In the genomic region with DNA sequence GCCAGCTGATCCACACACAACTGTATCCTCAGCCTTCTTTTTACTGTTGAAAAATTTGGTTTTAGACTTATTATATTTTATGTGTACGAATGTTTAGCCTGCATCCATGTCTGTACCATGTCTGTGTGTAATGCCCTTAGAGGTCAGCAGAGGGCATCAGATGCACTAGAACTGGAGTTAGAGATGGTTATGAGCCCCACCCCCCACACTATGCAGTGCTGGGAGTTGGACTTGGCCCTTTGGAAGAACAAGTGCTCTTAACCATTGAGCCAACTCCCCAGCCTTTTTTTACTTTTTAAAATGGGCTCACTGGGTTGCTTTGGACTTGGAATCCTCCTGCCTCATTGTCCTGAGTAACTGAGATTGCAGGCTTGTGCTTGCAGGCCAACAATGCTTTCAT, we compare ENCODE assay signal across 14 mouse cellular contexts. TPM values are rescaled to one million over a fixed set of nuclear protein-coding genes. Genes with fewer than 3 reads are reported as not detected.
A peak's percentile ranks its signal among the peaks of the same experiment; 100 is the strongest.
DNase-seq lines count a peak whose midpoint lies in the region; ATAC-seq and TF ChIP-seq lines count a peak whose summit lies in the region.
"Had no signal": no experiment of that assay in that cellular context is flagged by ENCODE, and none has a peak within 500 bp of the region (broad histone marks: within the 10 kb centered on the region; RNA-seq: fewer than 3 reads in every experiment).

No protein-coding gene starts in this region.

- no peak for TF ChIP-seq EP300 in liver, postnatal 0 days (IDR thresholded peaks at IDR 0.05; ENCODE audit: low read depth)

- 92% methylated on average over 1 of the region's 1 CpGs for WGBS in intestine, postnatal 0 days
- whole genome bisulfite sequencing in intestine, embryonic 15.5 days, result 98% methylated on average over 1 of the region's 1 CpGs
- WGBS in liver, postnatal 0 days (ENCODE audit: insufficient replicate concordance), result 88% methylated on average over 1 of the region's 1 CpGs

- H3K4me3 ChIP-seq in intestine, postnatal 0 days (ENCODE audit: low read depth, low read length), result no peak overlapping the region
- H3K4me3 ChIP-seq in intestine, embryonic 15.5 days (replicated peaks), result no peak overlapping the region
- no peak overlapping the region for H3K4me3 ChIP-seq in E14TG2a.4 (replicated peaks; ENCODE audit: low read length)
- H3K4me3 ChIP-seq in liver, postnatal 0 days (ENCODE audit: low read depth, low read length), result no peak overlapping the region
- H3K4me3 ChIP-seq: forebrain, embryonic 10.5 days; heart, embryonic 15.5 days; midbrain, embryonic 15.5 days had no signal

- no peaks in the 10 kb centered on the region for H3K9me3 ChIP-seq in intestine, postnatal 0 days (ENCODE audit: control insufficient read depth)
- no peaks in the 10 kb centered on the region for H3K9me3 ChIP-seq in intestine, embryonic 15.5 days
- H3K9me3 ChIP-seq in E14TG2a.4 (ENCODE audit: low read length), result no peaks in the 10 kb centered on the region
- H3K9me3 ChIP-seq in liver, postnatal 0 days (ENCODE audit: low read length), result no peaks in the 10 kb centered on the region
- H3K9me3 ChIP-seq: forebrain, embryonic 10.5 days; heart, embryonic 15.5 days; midbrain, embryonic 15.5 days had no signal

- peak; percentile 63 for TF ChIP-seq CTCF in intestine, postnatal 0 days (IDR thresholded peaks at IDR 0.05; ENCODE audit: low read depth)
- peak; percentile 62 for TF ChIP-seq CTCF in E14TG2a.4 (conservative IDR thresholded peaks at IDR 0.05; ENCODE audit: low read length)
- peak; percentile 47 for TF ChIP-seq CTCF in liver, postnatal 0 days (IDR thresholded peaks at IDR 0.05; ENCODE audit: low read depth)

- ATAC-seq in intestine, postnatal 0 days, result peak; percentile 42; the same call in 1 of the 2 replicates
- ATAC-seq in intestine, embryonic 15.5 days, result no peak
- no peak for ATAC-seq in liver, postnatal 0 days
- ATAC-seq: midbrain, embryonic 15.5 days had no signal

- H3K36me3 ChIP-seq in intestine, postnatal 0 days (ENCODE audit: control insufficient read depth, insufficient read depth), result peaks cover 6% of the 10 kb centered on the region; the same call in 1 of the 2 replicates
- peaks cover 4% of the 10 kb centered on the region; the same call in 1 of the 2 replicates for H3K36me3 ChIP-seq in intestine, embryonic 15.5 days
- H3K36me3 ChIP-seq in E14TG2a.4 (ENCODE audit: insufficient read depth, low read length), result peaks cover 3% of the 10 kb centered on the region; the same call in 1 of the 2 replicates
- H3K36me3 ChIP-seq in liver, postnatal 0 days (replicated peaks; ENCODE audit: insufficient read depth, low read length), result peaks cover 11% of the 10 kb centered on the region; the same call in 1 of the 2 replicates
- H3K36me3 ChIP-seq: midbrain, embryonic 15.5 days had no signal

- H3K4me2 ChIP-seq in intestine, postnatal 0 days (replicated peaks; ENCODE audit: low read depth), result no peak overlapping the region
- H3K4me2 ChIP-seq in intestine, embryonic 15.5 days (replicated peaks), result no peak overlapping the region
- no peak overlapping the region for H3K4me2 ChIP-seq in liver, postnatal 0 days (ENCODE audit: low read depth, low read length)
- H3K4me2 ChIP-seq: heart, embryonic 15.5 days; midbrain, embryonic 15.5 days had no signal

- H3K9ac ChIP-seq in intestine, postnatal 0 days (ENCODE audit: low read depth, low read length), result no peak overlapping the region
- no peak overlapping the region for H3K9ac ChIP-seq in intestine, embryonic 15.5 days
- H3K9ac ChIP-seq in liver, postnatal 0 days (replicated peaks), result no peak overlapping the region
- H3K9ac ChIP-seq: heart, embryonic 15.5 days; midbrain, embryonic 15.5 days had no signal

- no peaks in the 10 kb centered on the region for H3K27me3 ChIP-seq in intestine, postnatal 0 days (replicated peaks; ENCODE audit: control insufficient read depth, insufficient read depth, low read length)
- no peaks in the 10 kb centered on the region for H3K27me3 ChIP-seq in intestine, embryonic 15.5 days (replicated peaks)
- H3K27me3 ChIP-seq in E14TG2a.4 (ENCODE audit: insufficient read depth, low read length), result no peaks in the 10 kb centered on the region
- no peaks in the 10 kb centered on the region for H3K27me3 ChIP-seq in liver, postnatal 0 days (ENCODE audit: insufficient read depth, low read length)
- H3K27me3 ChIP-seq: heart, embryonic 15.5 days; midbrain, embryonic 15.5 days had no signal

- H3K4me1 ChIP-seq in intestine, postnatal 0 days (replicated peaks; ENCODE audit: control insufficient read depth, insufficient read depth, low read length), result peaks cover 3% of the 10 kb centered on the region; the same call in 1 of the 2 replicates
- H3K4me1 ChIP-seq in intestine, embryonic 15.5 days (replicated peaks), result 0 out of 2 replicates have a peak, but pooled peaks cover 6% of the 10 kb centered on the region
- no peaks in the 10 kb centered on the region for H3K4me1 ChIP-seq in E14TG2a.4 (replicated peaks; ENCODE audit: low read depth, low read length)
- peaks cover 10% of the 10 kb centered on the region; the same call in 1 of the 2 replicates for H3K4me1 ChIP-seq in liver, postnatal 0 days (ENCODE audit: insufficient read depth)
- H3K4me1 ChIP-seq: forebrain, embryonic 10.5 days had no signal

- H3K27ac ChIP-seq in intestine, postnatal 0 days (ENCODE audit: low read depth, low read length), result no peak overlapping the region
- no peak overlapping the region for H3K27ac ChIP-seq in intestine, embryonic 15.5 days
- no peak overlapping the region for H3K27ac ChIP-seq in liver, postnatal 0 days (ENCODE audit: low read depth)
- H3K27ac ChIP-seq: forebrain, embryonic 10.5 days; heart, embryonic 15.5 days; midbrain, embryonic 15.5 days had no signal

- DNase-seq in 3T3-L1 (ENCODE audit: low read depth, low spot score), result peak; percentile 47
- no peak for DNase-seq in liver, postnatal 0 days
- DNase-seq in right cerebral cortex, postnatal 14 days, result no peak
- DNase-seq in heart, adult 8-10 months (ENCODE audit: low spot score), result no peak
- no peak for DNase-seq in layer of hippocampus, adult 11-12 months (ENCODE audit: low spot score)
- DNase-seq: cerebellum, adult 9-11 months; right cerebral cortex, postnatal 25 days had no signal

RNA-seq across cellular contexts. Expression of a gene that starts 15.3 kb away (rescaled TPM):
- 66.2 and 78.5 TPM in 2 replicates for polyA plus RNA-seq in intestine, postnatal 0 days (2015; fragmentation: Nextera tagmentation; extraction: Ambion mirVana)
- 37.3 and 38.1 TPM in 2 replicates for polyA plus RNA-seq in intestine, embryonic 15.5 days (2015; fragmentation: Nextera tagmentation; extraction: Ambion mirVana)
- polyA plus RNA-seq in liver, postnatal 0 days (2015; fragmentation: Nextera tagmentation; extraction: Ambion mirVana), result 9.3 and 9.8 TPM in 2 replicates
- 10 to 100 TPM; 14.0 to 18.9 (median 16.1) TPM for total RNA-seq in heart, adult 8-10 months (2022)

RNA-seq across cellular contexts. Expression of a gene that starts 33.5 kb away (rescaled TPM):
- polyA plus RNA-seq in intestine, postnatal 0 days (2015; fragmentation: Nextera tagmentation; extraction: Ambion mirVana), result 0.72 and 1.1 TPM in 2 replicates
- 0.38 and 0.78 TPM in 2 replicates for polyA plus RNA-seq in intestine, embryonic 15.5 days (2015; fragmentation: Nextera tagmentation; extraction: Ambion mirVana)
- polyA plus RNA-seq in liver, postnatal 0 days (2015; fragmentation: Nextera tagmentation; extraction: Ambion mirVana), result 0.31 and 0.44 TPM in 2 replicates
- total RNA-seq in heart, adult 8-10 months (2022), result not detected

RNA-seq across cellular contexts. Expression of a gene that starts 42.1 kb away (rescaled TPM):
- polyA plus RNA-seq in intestine, postnatal 0 days (2015; fragmentation: Nextera tagmentation; extraction: Ambion mirVana), result 0.07 TPM in 1 of 2 replicates, not detected in the other
- 0.19 and 0.38 TPM in 2 replicates for polyA plus RNA-seq in intestine, embryonic 15.5 days (2015; fragmentation: Nextera tagmentation; extraction: Ambion mirVana)
- not detected in 2 replicates for polyA plus RNA-seq in liver, postnatal 0 days (2015; fragmentation: Nextera tagmentation; extraction: Ambion mirVana)
- under 1 TPM in 1 of 4 experiments, not detected in 3; 0.57 TPM for total RNA-seq in heart, adult 8-10 months (2022)
- total RNA-seq: layer of hippocampus, adult 18-20 months had no signal
- polyA plus RNA-seq: forebrain, embryonic 10.5 days; midbrain, embryonic 15.5 days had no signal
